Mouse (Mus musculus) frontal cortex, postnatal 10 days (tissue): ENCODE data around the gene Dhrs7b.
"Not testable (repeated sequence)": the region's sequence is repeated elsewhere in the genome, so short reads cannot be mapped to it uniquely, and the experiment has no call there.

ENCODE experiments used
- DNase-seq, 2 experiments: peaks; one replicate each; pipeline ENCODE4 v3.0.0; 2022; ENCODE audit warnings: low spot score in 2 of 2, mixed read lengths in 1 of 2

Gene Dhrs7b

GRCm38 (mm10) chr11:60830433-60831052, at the start of gene Dhrs7b:
Gene Dhrs7b, plus strand, starts transcription at chr11:60830631.
- peak; percentile 83 to 86 for DNase-seq

GRCm38 (mm10) chr11:60784179-60784922, 46.1 kb upstream of the Dhrs7b start:
- no peak for DNase-seq

- no peak for DNase-seq
These were observed 42.8 kb upstream of the Dhrs7b start for GRCm38 (mm10) chr11:60787595-60787994.

GRCm38 (mm10) chr11:60790472-60790871, 40.0 kb upstream of the Dhrs7b start:
- DNase-seq: no peak

GRCm38 (mm10) chr11:60796342-60796741, 34.1 kb upstream of the Dhrs7b start:
- DNase-seq: no peak

- DNase-seq: no peak
These were observed 30.5 kb upstream of the Dhrs7b start for GRCm38 (mm10) chr11:60799977-60800376.

- no peak for DNase-seq
These were observed 29.5 kb upstream of the Dhrs7b start for GRCm38 (mm10) chr11:60800892-60801291.

- DNase-seq: no peak
These were observed 22.0 kb upstream of the Dhrs7b start for GRCm38 (mm10) chr11:60808286-60809070.

GRCm38 (mm10) chr11:60809546-60809945, 20.9 kb upstream of the Dhrs7b start:
- no peak for DNase-seq

- no peak for DNase-seq
These were observed 20.1 kb upstream of the Dhrs7b start for GRCm38 (mm10) chr11:60810046-60810965.

- DNase-seq: peak; percentile 86 to 87
These were observed 19.4 kb upstream of the Dhrs7b start for GRCm38 (mm10) chr11:60811054-60811460.

GRCm38 (mm10) chr11:60811618-60812017, 18.8 kb upstream of the Dhrs7b start, which contains the start of gene Shmt1:
Gene Shmt1, minus strand, starts transcription at chr11:60811718.
- not testable (repeated sequence) for DNase-seq

GRCm38 (mm10) chr11:60816398-60816797, 14.0 kb upstream of the Dhrs7b start:
- DNase-seq: no peak

GRCm38 (mm10) chr11:60823771-60824170, 6.7 kb upstream of the Dhrs7b start:
- no peak for DNase-seq

- no peak for DNase-seq
These were observed 5.2 kb upstream of the Dhrs7b start for GRCm38 (mm10) chr11:60825191-60825590.

GRCm38 (mm10) chr11:60826700-60827099, 3.7 kb upstream of the Dhrs7b start:
- no peak for DNase-seq

- no peak for DNase-seq
These were observed 3.0 kb upstream of the Dhrs7b start for GRCm38 (mm10) chr11:60827241-60827945.

- no peak for DNase-seq
These were observed 1.5 kb upstream of the Dhrs7b start for GRCm38 (mm10) chr11:60828903-60829302.

- DNase-seq: no peak
These were observed 6.5 kb downstream of the Dhrs7b start for GRCm38 (mm10) chr11:60836897-60837296.

GRCm38 (mm10) chr11:60837644-60838406, 7.4 kb downstream of the Dhrs7b start:
- no peak for DNase-seq
